Mouse (Mus musculus) limb, embryonic 12.5 days (tissue): Measurements from ENCODE around the gene Rfpl4. TPM values are rescaled to one million over a fixed set of nuclear protein-coding genes. Genes with fewer than 3 reads are reported as not detected.

Experiments
- microRNA-seq: library from miRNA; unstranded; fragments of <30 nt; microRNA quantifications from one replicate; pipeline ENCODE4, GENCODE M21; 2017
- polyA plus RNA-seq: library from polyadenylated mRNA; unstranded; fragments of >200 nt; fragmentation: Nextera tagmentation; extraction: Ambion mirVana; gene quantifications from 2 replicates; pipeline ENCODE4 v1.2.1, GENCODE M21; 2016

The Rfpl4 gene
- polyA plus RNA-seq, 1 experiment from 2014 or later, result not detected

Small RNAs within 50 kb of the gene (microRNA-seq; reads per million reads assigned to microRNA genes)
- gene Gm26217, result not detected

Other genes with a start within 250 kb of the Rfpl4 start
- gene Isoc2b, start 246.7 kb downstream of the Rfpl4 start, polyA plus RNA-seq, result 4.2 and 5.2 TPM in 2 replicates
- gene Isoc2a, start 239.8 kb downstream of the Rfpl4 start, polyA plus RNA-seq, result 0.97 and 1.3 TPM in 2 replicates
- not detected in 2 replicates for gene Gm36210, start 210.4 kb downstream of the Rfpl4 start, polyA plus RNA-seq
- gene Zfp628, start 201.7 kb downstream of the Rfpl4 start, polyA plus RNA-seq, result 3.6 and 4.2 TPM in 2 replicates
- gene Nat14, start 194.9 kb downstream of the Rfpl4 start, polyA plus RNA-seq, result 3.1 and 4.4 TPM in 2 replicates
- gene Ssc5d, start 191.2 kb downstream of the Rfpl4 start, polyA plus RNA-seq, result 2.5 and 3.1 TPM in 2 replicates
- gene Sbk2, start 152.5 kb downstream of the Rfpl4 start, polyA plus RNA-seq, result 0.29 and 0.51 TPM in 2 replicates
- gene Sbk3, start 145.8 kb downstream of the Rfpl4 start, polyA plus RNA-seq, result not detected in 2 replicates
- 34.0 and 39.9 TPM in 2 replicates for gene Zfp579, start 120.8 kb downstream of the Rfpl4 start, polyA plus RNA-seq
- 7.1 and 7.8 TPM in 2 replicates for gene Zfp524, start 102.5 kb downstream of the Rfpl4 start, polyA plus RNA-seq
- 57.9 and 58.9 TPM in 2 replicates for gene Fiz1, start 102.3 kb downstream of the Rfpl4 start, polyA plus RNA-seq
- gene Gm44973, start 101.5 kb downstream of the Rfpl4 start, polyA plus RNA-seq, result 1.2 TPM in 1 of 2 replicates, not detected in the other
- gene Zfp865, start 96.6 kb downstream of the Rfpl4 start, polyA plus RNA-seq, result 7.0 and 8.1 TPM in 2 replicates
- 27.3 and 27.5 TPM in 2 replicates for gene Ccdc106, start 96.4 kb downstream of the Rfpl4 start, polyA plus RNA-seq
- gene 4632433K11Rik, start 82.8 kb downstream of the Rfpl4 start, polyA plus RNA-seq, result not detected in 2 replicates
- gene Zfp784, start 78.5 kb downstream of the Rfpl4 start, polyA plus RNA-seq, result 4.7 and 5.2 TPM in 2 replicates
- 29.3 and 39.6 TPM in 2 replicates for gene Zfp580, start 65.4 kb downstream of the Rfpl4 start, polyA plus RNA-seq
- 171 and 175 TPM in 2 replicates for gene U2af2, start 54.8 kb downstream of the Rfpl4 start, polyA plus RNA-seq
- 62.8 and 67.3 TPM in 2 replicates for gene Epn1, start 36.7 kb downstream of the Rfpl4 start, polyA plus RNA-seq
- gene Rasl2-9, start 9.0 kb upstream of the Rfpl4 start, polyA plus RNA-seq, result 0.34 TPM in 1 of 2 replicates, not detected in the other
- not detected in 2 replicates for gene Vmn1r55, start 32.7 kb upstream of the Rfpl4 start, polyA plus RNA-seq
- not detected in 2 replicates for gene Vmn1r56, start 79.8 kb upstream of the Rfpl4 start, polyA plus RNA-seq
- gene Vmn1r57, start 101.5 kb upstream of the Rfpl4 start, polyA plus RNA-seq, result not detected in 2 replicates
- not detected in 2 replicates for gene Gm5065, start 233.6 kb upstream of the Rfpl4 start, polyA plus RNA-seq
- not detected in 2 replicates for gene Nlrp2, start 234.1 kb upstream of the Rfpl4 start, polyA plus RNA-seq